Mouse (Mus musculus): ENCODE results near the gene Tcf19.

Gene Tcf19

GRCm38 (mm10) chr17:35538476-35538875, 21.9 kb upstream of the Tcf19 start:
- in situ Hi-C loops (cut with MboI; ENCODE audit: low pct_unique_long_range_greater_than_20kb in 1 of 2, low sequenced_read_pairs in 2 of 2, unreplicated experiment in 1 of 2) = no loop called here

GRCm38 (mm10) chr17:35537421-35537820, 20.8 kb upstream of the Tcf19 start:
- in situ Hi-C loops (cut with MboI; ENCODE audit: low pct_unique_long_range_greater_than_20kb in 1 of 2, low sequenced_read_pairs in 2 of 2, unreplicated experiment in 1 of 2) = no loop called here

GRCm38 (mm10) chr17:35534343-35534742, 17.7 kb upstream of the Tcf19 start:
- in situ Hi-C loops (cut with MboI; ENCODE audit: low pct_unique_long_range_greater_than_20kb in 1 of 2, low sequenced_read_pairs in 2 of 2, unreplicated experiment in 1 of 2) = no loop called here

- in situ Hi-C loops (cut with MboI; ENCODE audit: low pct_unique_long_range_greater_than_20kb in 1 of 2, low sequenced_read_pairs in 2 of 2, unreplicated experiment in 1 of 2) = no loop called here
Measured at GRCm38 (mm10) chr17:35532901-35533300, 16.3 kb upstream of the Tcf19 start, which contains the start of gene Psors1c2. Gene Psors1c2 (plus strand): TSS chr17:35533201.

DNA sequence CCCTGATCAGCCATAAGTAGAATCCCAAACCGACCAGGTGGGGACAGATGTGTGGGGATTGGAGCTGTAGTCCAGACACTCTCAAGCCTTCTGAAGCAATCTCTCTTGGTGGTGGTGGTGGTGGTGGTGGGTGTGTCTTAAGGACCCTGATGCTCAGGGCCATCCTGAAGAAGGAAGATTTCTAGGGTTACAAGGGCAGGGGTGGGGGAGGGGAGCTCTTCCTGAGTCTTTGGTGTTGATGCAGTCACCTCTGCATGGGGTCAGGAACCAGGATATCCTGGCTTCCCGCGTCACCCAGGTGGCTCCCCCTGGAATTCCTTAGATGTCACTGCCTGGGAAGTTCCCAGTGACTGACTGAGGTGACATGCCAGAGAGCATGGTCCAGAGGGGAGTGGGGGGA, 15.7 kb upstream of the Tcf19 start:
- in situ Hi-C loops (cut with MboI; ENCODE audit: low pct_unique_long_range_greater_than_20kb in 1 of 2, low sequenced_read_pairs in 2 of 2, unreplicated experiment in 1 of 2) = no loop called here

- in situ Hi-C loops (cut with MboI; ENCODE audit: low pct_unique_long_range_greater_than_20kb in 1 of 2, low sequenced_read_pairs in 2 of 2, unreplicated experiment in 1 of 2) = no loop called here
Measured at GRCm38 (mm10) chr17:35526644-35527043, 10.0 kb upstream of the Tcf19 start.

- in situ Hi-C loops (cut with MboI; ENCODE audit: low pct_unique_long_range_greater_than_20kb in 1 of 2, low sequenced_read_pairs in 2 of 2, unreplicated experiment in 1 of 2) = loop anchor here in 1 of 2 experiments (25.0 kb wide), 1 partner anchor 1463 kb away; the partner anchor contains the start of genes 2410137M14Rik and H2-M5
Measured at GRCm38 (mm10) chr17:35524354-35524753, 7.7 kb upstream of the Tcf19 start.

- in situ Hi-C loops (cut with MboI; ENCODE audit: low pct_unique_long_range_greater_than_20kb in 1 of 2, low sequenced_read_pairs in 2 of 2, unreplicated experiment in 1 of 2) = loop anchor here in 1 of 2 experiments (25.0 kb wide), 1 partner anchor 1470 kb away; the partner anchor contains the start of genes 2410137M14Rik and H2-M5
Measured at GRCm38 (mm10) chr17:35517526-35517925, 902 bp upstream of the Tcf19 start.

GRCm38 (mm10) chr17:35515911-35516640, 548 bp downstream of the Tcf19 start:
- in situ Hi-C loops (cut with MboI; ENCODE audit: low pct_unique_long_range_greater_than_20kb in 1 of 2, low sequenced_read_pairs in 2 of 2, unreplicated experiment in 1 of 2) = loop anchor here in 1 of 2 experiments (25.0 kb wide), 1 partner anchor 1471 kb away; the partner anchor contains the start of genes 2410137M14Rik and H2-M5

DNA sequence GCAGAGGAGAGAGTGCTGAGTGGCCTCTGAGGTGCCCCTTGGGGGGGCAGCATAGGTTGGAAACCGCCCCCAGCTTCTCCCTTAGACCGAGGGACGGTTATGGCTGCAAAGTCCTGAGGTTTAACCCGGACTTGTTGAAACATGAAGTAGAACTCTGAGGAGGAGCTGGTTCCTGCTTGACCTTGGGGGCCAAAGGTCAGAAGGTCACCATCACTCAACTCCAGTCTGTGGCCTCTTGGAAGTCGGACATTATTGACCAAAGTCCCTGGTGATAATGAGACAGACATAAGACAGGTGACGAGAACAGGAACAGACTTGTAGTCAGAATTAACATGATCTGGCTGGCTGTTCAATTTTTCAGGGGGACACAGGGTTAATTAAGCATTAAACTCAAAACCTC, 1.9 kb downstream of the Tcf19 start:
- in situ Hi-C loops (cut with MboI; ENCODE audit: low pct_unique_long_range_greater_than_20kb in 1 of 2, low sequenced_read_pairs in 2 of 2, unreplicated experiment in 1 of 2) = loop anchor here in 1 of 2 experiments (25.0 kb wide), 1 partner anchor 1473 kb away; the partner anchor contains the start of genes 2410137M14Rik and H2-M5

- in situ Hi-C loops (cut with MboI; ENCODE audit: low pct_unique_long_range_greater_than_20kb in 1 of 2, low sequenced_read_pairs in 2 of 2, unreplicated experiment in 1 of 2) = loop anchor here in 1 of 2 experiments (25.0 kb wide), 1 partner anchor 1473 kb away; the partner anchor contains the start of genes 2410137M14Rik and H2-M5
Measured at GRCm38 (mm10) chr17:35513886-35514285, 2.7 kb downstream of the Tcf19 start.

DNA sequence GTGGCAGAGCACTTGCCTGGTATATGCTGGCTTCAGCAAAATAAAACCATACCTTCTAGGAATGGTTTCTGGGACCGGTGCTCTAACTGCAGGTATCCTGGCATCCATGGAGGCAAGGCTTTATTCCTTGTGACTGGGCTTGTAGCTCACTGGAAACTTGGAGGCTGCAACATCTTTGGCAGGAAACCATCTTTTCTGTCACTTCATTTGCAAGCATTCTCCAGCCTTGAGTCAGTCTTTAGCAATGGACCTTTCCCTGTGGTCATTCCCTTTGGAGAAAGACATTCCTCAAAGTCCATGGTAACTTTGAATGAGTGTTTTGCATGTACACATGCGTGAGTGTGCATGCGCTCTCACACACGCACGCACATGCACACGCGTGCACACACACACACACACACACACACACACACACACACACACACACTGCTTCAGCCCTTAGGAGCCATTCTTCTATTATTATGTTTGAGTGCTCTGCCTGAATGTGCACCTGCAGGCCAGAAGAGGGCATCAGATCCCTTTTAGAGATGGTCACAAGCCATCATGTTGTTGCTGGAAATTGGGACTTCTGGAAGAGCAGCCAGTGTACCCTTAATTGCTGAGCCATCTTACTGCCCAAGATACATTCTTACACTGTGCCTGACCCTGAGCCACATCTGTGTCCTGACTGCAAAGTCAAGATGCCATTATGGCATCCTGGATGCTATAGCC, 3.6 kb downstream of the Tcf19 start:
- in situ Hi-C loops (cut with MboI; ENCODE audit: low pct_unique_long_range_greater_than_20kb in 1 of 2, low sequenced_read_pairs in 2 of 2, unreplicated experiment in 1 of 2) = loop anchor here in 1 of 2 experiments (25.0 kb wide), 1 partner anchor 1474 kb away; the partner anchor contains the start of genes 2410137M14Rik and H2-M5

DNA sequence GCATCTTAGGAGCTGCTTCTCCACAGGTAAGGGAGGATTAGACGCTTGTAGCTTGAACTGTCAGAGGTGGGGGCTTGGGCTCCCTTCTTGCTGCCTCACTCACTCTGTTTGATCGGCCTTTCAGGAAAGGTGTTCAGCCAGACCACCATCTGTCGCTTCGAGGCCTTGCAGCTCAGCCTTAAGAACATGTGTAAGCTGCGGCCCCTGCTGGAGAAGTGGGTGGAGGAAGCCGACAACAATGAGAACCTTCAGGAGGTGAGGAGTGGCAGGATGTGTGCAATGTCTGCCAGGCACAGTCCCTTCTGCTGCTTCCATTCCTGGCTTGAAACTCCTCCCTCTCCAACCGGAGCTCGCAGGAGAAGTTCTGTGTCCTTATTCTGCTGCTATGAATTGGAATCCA, 7.3 kb downstream of the Tcf19 start:
- in situ Hi-C loops (cut with MboI; ENCODE audit: low pct_unique_long_range_greater_than_20kb in 1 of 2, low sequenced_read_pairs in 2 of 2, unreplicated experiment in 1 of 2) = loop anchor here in 1 of 2 experiments (25.0 kb wide), 1 partner anchor 1478 kb away; the partner anchor contains the start of genes 2410137M14Rik and H2-M5

GRCm38 (mm10) chr17:35508279-35508678, 8.3 kb downstream of the Tcf19 start:
- in situ Hi-C loops (cut with MboI; ENCODE audit: low pct_unique_long_range_greater_than_20kb in 1 of 2, low sequenced_read_pairs in 2 of 2, unreplicated experiment in 1 of 2) = loop anchor here in 1 of 2 experiments (25.0 kb wide), 1 partner anchor 1479 kb away; the partner anchor contains the start of genes 2410137M14Rik and H2-M5

DNA sequence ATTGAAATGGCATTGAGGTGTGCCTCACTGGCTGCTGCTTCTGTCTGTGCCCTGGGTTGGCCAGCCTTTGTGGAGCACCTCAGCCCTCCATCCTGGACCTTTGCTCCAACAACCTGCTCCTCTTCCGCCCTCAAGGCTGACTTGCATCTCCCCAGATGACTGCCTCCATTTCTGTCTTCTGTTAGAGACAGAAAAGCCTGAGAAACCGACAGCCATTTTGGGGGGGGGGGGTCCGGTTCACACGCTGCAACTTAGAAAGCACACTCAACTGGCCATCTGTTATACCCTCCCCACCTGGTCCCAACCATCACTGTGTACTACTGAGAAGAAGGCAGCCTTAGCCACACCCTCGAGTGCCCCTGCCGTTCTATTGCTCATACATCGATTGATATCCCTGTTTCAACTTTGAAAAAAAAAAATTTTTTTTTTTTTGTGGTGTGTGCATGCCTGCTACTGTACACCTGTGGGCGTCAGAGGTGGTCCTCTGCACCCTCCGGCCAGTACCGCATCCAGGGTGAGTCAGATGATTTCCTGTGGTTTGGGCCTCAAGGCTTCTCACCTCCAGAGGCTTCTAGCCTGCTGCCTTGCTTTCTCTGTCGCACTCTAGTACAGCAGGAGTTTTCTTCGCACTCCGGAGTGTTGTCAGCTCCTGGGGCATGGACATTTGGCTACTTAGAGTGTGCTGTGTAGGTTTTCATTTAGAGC, 8.9 kb downstream of the Tcf19 start:
- in situ Hi-C loops (cut with MboI; ENCODE audit: low pct_unique_long_range_greater_than_20kb in 1 of 2, low sequenced_read_pairs in 2 of 2, unreplicated experiment in 1 of 2) = loop anchor here in 1 of 2 experiments (25.0 kb wide), 1 partner anchor 1480 kb away; the partner anchor contains the start of genes 2410137M14Rik and H2-M5

GRCm38 (mm10) chr17:35506881-35507280, 9.7 kb downstream of the Tcf19 start:
- in situ Hi-C loops (cut with MboI; ENCODE audit: low pct_unique_long_range_greater_than_20kb in 1 of 2, low sequenced_read_pairs in 2 of 2, unreplicated experiment in 1 of 2) = loop anchor here in 1 of 2 experiments (25.0 kb wide), 1 partner anchor 1480 kb away; the partner anchor contains the start of genes 2410137M14Rik and H2-M5

DNA sequence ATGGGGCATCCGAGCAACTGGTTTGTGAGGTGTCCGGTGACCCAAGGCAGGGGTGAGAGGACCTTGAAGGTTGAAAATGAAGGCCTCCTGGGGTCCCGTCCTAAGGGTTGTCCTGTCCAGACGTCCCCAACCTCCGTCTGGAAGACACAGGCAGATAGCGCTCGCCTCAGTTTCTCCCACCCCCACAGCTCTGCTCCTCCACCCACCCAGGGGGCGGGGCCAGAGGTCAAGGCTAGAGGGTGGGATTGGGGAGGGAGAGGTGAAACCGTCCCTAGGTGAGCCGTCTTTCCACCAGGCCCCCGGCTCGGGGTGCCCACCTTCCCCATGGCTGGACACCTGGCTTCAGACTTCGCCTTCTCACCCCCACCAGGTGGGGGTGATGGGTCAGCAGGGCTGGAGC, 10.8 kb downstream of the Tcf19 start, which contains the start of gene Pou5f1:
Gene Pou5f1 (plus strand): TSS at position 243 of the 400 bp plus-strand sequence.
- in situ Hi-C loops (cut with MboI; ENCODE audit: low pct_unique_long_range_greater_than_20kb in 1 of 2, low sequenced_read_pairs in 2 of 2, unreplicated experiment in 1 of 2) = loop anchor here in 1 of 2 experiments (25.0 kb wide), 1 partner anchor 1482 kb away; the partner anchor contains the start of genes 2410137M14Rik and H2-M5
